Mouse (Mus musculus): ENCODE measurements around the gene Duoxa1. TPM values are rescaled to one million over a fixed set of nuclear protein-coding genes. Genes with fewer than 3 reads are reported as not detected.

Gene Duoxa1
- polyA plus RNA-seq, 1 experiment from 2014 or later, result not detected

GRCm38 (mm10) chr2:122301921-122302573 is 11.5 kb downstream of the Duoxa1 start:
- peak overlapping the region; percentile 66 for H3K9ac ChIP-seq
- no peak for ATAC-seq (ENCODE audit: low read depth)
- H3K4me2 ChIP-seq, result peak overlapping the region; percentile 77
- WGBS, result 6% methylated on average over 23 of the region's 23 CpGs
- H3K4me3 ChIP-seq, result peak overlapping the region; percentile 44
- H3K27me3 ChIP-seq, result peaks cover 99% of the 10 kb centered on the region
- H3K27ac ChIP-seq (replicated peaks), result no peak overlapping the region
- H3K36me3 ChIP-seq, result no peaks in the 10 kb centered on the region
- H3K9me3 ChIP-seq, result no peaks in the 10 kb centered on the region
- H3K4me1 ChIP-seq (replicated peaks), result peaks cover 40% of the 10 kb centered on the region

- Histone ChIP-seq H3K27ac (replicated peaks) (no peak overlapping the region), H3K36me3 (no peaks in the 10 kb centered on the region), H3K27me3 (peaks cover 99% of the 10 kb centered on the region), H3K4me3 (peak overlapping the region; percentile 44), H3K9ac (peak overlapping the region; percentile 66), H3K4me2 (peak overlapping the region; percentile 77), H3K9me3 (no peaks in the 10 kb centered on the region), H3K4me1 (replicated peaks) (peaks cover 40% of the 10 kb centered on the region)
- ATAC-seq (ENCODE audit: low read depth), result peak; percentile 54
- WGBS, result 1% methylated on average over 48 of the region's 48 CpGs
Measured at GRCm38 (mm10) chr2:122301081-122301920, 12.2 kb downstream of the Duoxa1 start.

GRCm38 (mm10) chr2:122300656-122301020 is 12.9 kb downstream of the Duoxa1 start:
- WGBS, result 4% methylated on average over 14 of the region's 14 CpGs
- Histone ChIP-seq H3K4me2 (peak overlapping the region; percentile 77), H3K4me1 (replicated peaks) (peaks cover 40% of the 10 kb centered on the region), H3K9ac (no peak overlapping the region), H3K27me3 (peaks cover 99% of the 10 kb centered on the region), H3K36me3 (no peaks in the 10 kb centered on the region), H3K27ac (replicated peaks) (no peak overlapping the region), H3K4me3 (peak overlapping the region; percentile 44; the same call in 1 of the 2 replicates), H3K9me3 (no peaks in the 10 kb centered on the region)
- ATAC-seq (ENCODE audit: low read depth), result no peak

- Histone ChIP-seq H3K4me1 (replicated peaks) (peaks cover 40% of the 10 kb centered on the region), H3K4me3 (no peak overlapping the region), H3K27me3 (peaks cover 99% of the 10 kb centered on the region), H3K36me3 (no peaks in the 10 kb centered on the region), H3K4me2 (no peak overlapping the region), H3K27ac (replicated peaks) (no peak overlapping the region), H3K9me3 (no peaks in the 10 kb centered on the region), H3K9ac (no peak overlapping the region)
- no peak for ATAC-seq (ENCODE audit: low read depth)
- 9% methylated on average over 14 of the region's 14 CpGs for WGBS
Measured at GRCm38 (mm10) chr2:122299911-122300655, 13.4 kb downstream of the Duoxa1 start.

- Histone ChIP-seq H3K9ac (peak within 1 kb of the TSS; percentile 2; the same call in 1 of the 2 replicates), H3K4me2 (peak within 1 kb of the TSS; percentile 49), H3K27ac (replicated peaks) (no peak within 1 kb of the TSS), H3K4me3 (peak within 1 kb of the TSS; percentile 20), H3K36me3 (no peaks in the 10 kb centered on the region), H3K27me3 (peaks cover 99% of the 10 kb centered on the region), H3K9me3 (no peaks in the 10 kb centered on the region), H3K4me1 (replicated peaks) (peaks cover 40% of the 10 kb centered on the region)
- under 1% methylated on average over 43 of the region's 43 CpGs for WGBS
- no peak for ATAC-seq (ENCODE audit: low read depth)
Measured at GRCm38 (mm10) chr2:122298596-122299490, 14.7 kb downstream of the Duoxa1 start, which contains the start of gene Duoxa2. TSS of gene Duoxa2 (plus strand) at chr2:122298900.

- Histone ChIP-seq H3K27ac (replicated peaks) (no peak within 1 kb of the TSS), H3K36me3 (no peaks in the 10 kb centered on the region), H3K9me3 (no peaks in the 10 kb centered on the region), H3K27me3 (peaks cover 99% of the 10 kb centered on the region), H3K4me3 (peak within 1 kb of the TSS; percentile 20), H3K4me2 (peak within 1 kb of the TSS; percentile 49), H3K9ac (peak within 1 kb of the TSS; percentile 26), H3K4me1 (replicated peaks) (peaks cover 40% of the 10 kb centered on the region)
- no peak for ATAC-seq (ENCODE audit: low read depth)
- WGBS, result 4% methylated on average over 13 of the region's 13 CpGs
Measured at GRCm38 (mm10) chr2:122298096-122298499, 15.4 kb downstream of the Duoxa1 start, which contains the start of gene Duox2. TSS of gene Duox2 (minus strand) at chr2:122298449.

- H3K9ac ChIP-seq, result peak overlapping the region; percentile 26; the same call in 1 of the 2 replicates
- ATAC-seq (ENCODE audit: low read depth), result no peak
- H3K36me3 ChIP-seq, result no peaks in the 10 kb centered on the region
- WGBS, result 1% methylated on average over 35 of the region's 35 CpGs
- H3K9me3 ChIP-seq, result no peaks in the 10 kb centered on the region
- peaks cover 100% of the 10 kb centered on the region for H3K27me3 ChIP-seq
- H3K27ac ChIP-seq (replicated peaks), result no peak overlapping the region
- H3K4me2 ChIP-seq, result peak overlapping the region; percentile 39
- H3K4me1 ChIP-seq (replicated peaks), result peaks cover 40% of the 10 kb centered on the region
- H3K4me3 ChIP-seq, result peak overlapping the region; percentile 20
Measured at GRCm38 (mm10) chr2:122297271-122298095, 16.0 kb downstream of the Duoxa1 start.

- no peak overlapping the region for H3K27ac ChIP-seq (replicated peaks)
- H3K27me3 ChIP-seq, result peaks cover 74% of the 10 kb centered on the region
- ATAC-seq (ENCODE audit: low read depth), result no peak
- H3K9me3 ChIP-seq, result no peaks in the 10 kb centered on the region
- H3K4me3 ChIP-seq, result no peak overlapping the region
- 5% methylated on average over 7 of the region's 7 CpGs for WGBS
- no peaks in the 10 kb centered on the region for H3K36me3 ChIP-seq
- peaks cover 23% of the 10 kb centered on the region for H3K4me1 ChIP-seq (replicated peaks)
- no peak overlapping the region for H3K9ac ChIP-seq
- H3K4me2 ChIP-seq, result no peak overlapping the region
Measured at GRCm38 (mm10) chr2:122294916-122295315, 18.6 kb downstream of the Duoxa1 start.

GRCm38 (mm10) chr2:122286137-122286536 is 27.4 kb downstream of the Duoxa1 start:
- Histone ChIP-seq H3K4me3 (no peak overlapping the region), H3K9ac (no peak overlapping the region), H3K36me3 (no peaks in the 10 kb centered on the region), H3K9me3 (no peaks in the 10 kb centered on the region), H3K4me1 (replicated peaks) (no peaks in the 10 kb centered on the region), H3K4me2 (no peak overlapping the region), H3K27me3 (no peaks in the 10 kb centered on the region), H3K27ac (replicated peaks) (no peak overlapping the region)
- ATAC-seq (ENCODE audit: low read depth), result no peak
- 70% methylated on average over 7 of the region's 7 CpGs for WGBS

GRCm38 (mm10) chr2:122284091-122284490 is 29.4 kb downstream of the Duoxa1 start:
- no peaks in the 10 kb centered on the region for H3K4me1 ChIP-seq (replicated peaks)
- no peak overlapping the region for H3K27ac ChIP-seq (replicated peaks)
- ATAC-seq (ENCODE audit: low read depth), result no peak
- no peaks in the 10 kb centered on the region for H3K36me3 ChIP-seq
- H3K27me3 ChIP-seq, result no peaks in the 10 kb centered on the region
- H3K9ac ChIP-seq, result no peak overlapping the region
- no peak overlapping the region for H3K4me3 ChIP-seq
- H3K4me2 ChIP-seq, result no peak overlapping the region
- WGBS, result 88% methylated on average over 9 of the region's 9 CpGs
- no peaks in the 10 kb centered on the region for H3K9me3 ChIP-seq

Data from neural tube, embryonic 13.5 days (tissue).